Mouse (Mus musculus) embryo, embryonic 10.5 days (tissue): ENCODE measurements around the gene Rnasel.

Experiments
- DNase-seq: peaks from one replicate; pipeline ENCODE4 v3.0.0-alpha.2; 2015; ENCODE audit warnings: low spot score

Gene Rnasel

DNA sequence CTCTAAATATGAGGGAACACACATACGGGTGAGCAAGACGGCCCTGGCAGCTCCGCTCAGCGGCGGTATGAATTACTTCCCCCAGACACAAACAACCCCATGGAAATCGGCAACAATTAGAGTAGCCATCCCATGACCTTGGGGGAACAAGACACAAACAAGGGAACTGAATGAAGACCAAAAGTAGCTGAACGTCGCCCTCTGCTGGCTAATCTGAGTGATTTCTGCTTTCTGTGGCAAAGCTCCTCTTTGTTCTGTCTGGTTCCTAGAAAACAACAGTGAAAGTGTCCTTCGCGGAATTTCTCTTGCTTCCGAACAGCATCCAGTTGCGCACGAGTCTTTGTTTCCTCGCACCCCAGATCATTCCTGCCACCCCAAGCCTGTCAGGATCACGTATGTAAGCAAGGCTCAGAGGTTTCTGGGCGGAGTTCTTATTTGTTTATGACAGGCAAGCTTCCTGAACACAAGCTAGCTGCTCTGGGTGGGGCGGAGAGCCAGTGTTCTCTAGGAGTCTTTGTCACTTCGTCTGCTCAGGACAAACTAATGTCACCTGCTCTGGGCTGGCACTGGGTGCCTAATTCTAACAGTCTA lies at the start of gene Rnasel:
TSS of gene Rnasel (plus strand) at position 216 of the 591 bp plus-strand sequence.
- peak; percentile 94 for DNase-seq

DNA sequence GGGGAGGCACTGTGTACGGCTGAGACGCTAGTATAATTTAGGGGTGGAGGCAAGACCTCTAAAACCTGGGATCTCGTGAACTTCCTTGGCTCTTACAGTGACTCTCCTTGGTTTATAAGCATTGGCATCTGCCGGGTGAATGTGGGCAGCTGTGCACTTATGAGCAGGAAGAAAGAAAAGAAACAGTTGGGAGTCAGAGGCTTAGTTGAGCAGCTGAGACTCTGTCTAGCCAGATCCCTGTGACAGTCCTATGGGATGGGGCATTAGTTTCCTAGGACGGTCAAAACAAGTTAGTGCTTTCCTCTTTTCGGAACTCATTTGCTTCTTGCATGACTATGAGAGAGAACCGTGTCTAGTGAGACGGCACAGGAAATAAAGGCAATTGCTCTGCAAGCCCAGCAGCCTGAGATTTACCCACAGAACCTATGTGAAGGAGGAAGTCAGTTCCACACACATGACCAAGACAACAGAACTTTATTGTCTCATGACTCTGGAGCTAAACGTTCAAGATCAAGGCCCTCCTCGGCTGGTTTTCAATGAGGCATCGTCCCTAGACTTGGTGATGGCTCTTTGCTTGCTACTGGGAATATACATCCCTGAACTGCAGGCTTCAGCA lies 48.7 kb upstream of the Rnasel start:
- no peak for DNase-seq

DNA sequence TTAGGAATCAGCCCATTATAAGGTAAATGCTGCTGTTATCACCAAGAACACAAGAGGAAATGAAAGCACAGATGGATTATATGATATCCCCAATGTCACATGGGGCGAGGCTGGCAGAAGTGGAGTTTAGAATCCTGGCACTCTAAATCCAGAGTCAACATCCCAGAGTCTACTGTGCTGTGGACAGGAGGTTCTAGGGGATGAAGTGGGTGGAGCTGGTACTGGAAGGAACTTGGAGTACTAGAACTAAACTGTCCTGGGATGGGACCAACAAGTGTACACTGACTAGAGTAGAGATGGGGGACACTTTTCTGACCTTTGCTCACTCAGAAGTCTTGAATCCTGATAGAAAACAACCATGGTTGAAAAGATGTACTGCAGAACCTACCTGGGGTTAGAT lies 47.8 kb upstream of the Rnasel start:
- DNase-seq: no peak

DNA sequence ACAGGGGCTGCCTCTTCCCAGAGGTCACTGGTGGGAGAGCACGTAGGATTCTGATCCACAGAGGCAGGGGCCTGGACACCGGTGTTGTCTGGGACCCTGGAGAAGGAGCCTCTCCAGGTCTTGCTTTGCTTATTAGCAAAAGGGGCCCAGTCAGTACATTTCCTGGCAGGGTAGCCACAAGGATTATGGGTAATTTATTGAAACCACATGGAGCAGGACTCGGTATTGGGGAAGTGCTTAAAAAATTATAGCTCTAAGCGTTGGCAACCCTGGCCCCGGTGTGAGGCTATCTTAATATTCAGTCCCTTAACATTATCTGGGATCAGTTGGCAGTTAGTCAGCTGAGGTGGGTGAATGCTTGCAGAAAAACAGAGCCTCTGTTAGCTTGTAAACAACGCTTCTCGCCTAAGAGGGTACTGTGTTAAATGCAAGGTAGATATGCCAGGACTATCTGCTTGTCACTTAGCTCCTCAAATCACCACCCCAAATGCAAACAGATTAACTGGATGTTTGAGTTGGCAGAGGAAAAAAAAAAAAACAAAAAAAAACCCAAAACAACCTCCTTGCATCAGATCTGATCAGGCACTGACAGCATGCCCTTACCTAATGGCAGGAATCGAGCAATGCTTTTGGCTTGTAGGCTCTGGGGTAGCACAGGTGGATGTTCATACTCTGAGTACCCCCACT lies 46.9 kb upstream of the Rnasel start:
- DNase-seq: no peak

GRCm38 (mm10) chr1:153702853-153703410 lies 46.3 kb upstream of the Rnasel start:
- no peak for DNase-seq

DNA sequence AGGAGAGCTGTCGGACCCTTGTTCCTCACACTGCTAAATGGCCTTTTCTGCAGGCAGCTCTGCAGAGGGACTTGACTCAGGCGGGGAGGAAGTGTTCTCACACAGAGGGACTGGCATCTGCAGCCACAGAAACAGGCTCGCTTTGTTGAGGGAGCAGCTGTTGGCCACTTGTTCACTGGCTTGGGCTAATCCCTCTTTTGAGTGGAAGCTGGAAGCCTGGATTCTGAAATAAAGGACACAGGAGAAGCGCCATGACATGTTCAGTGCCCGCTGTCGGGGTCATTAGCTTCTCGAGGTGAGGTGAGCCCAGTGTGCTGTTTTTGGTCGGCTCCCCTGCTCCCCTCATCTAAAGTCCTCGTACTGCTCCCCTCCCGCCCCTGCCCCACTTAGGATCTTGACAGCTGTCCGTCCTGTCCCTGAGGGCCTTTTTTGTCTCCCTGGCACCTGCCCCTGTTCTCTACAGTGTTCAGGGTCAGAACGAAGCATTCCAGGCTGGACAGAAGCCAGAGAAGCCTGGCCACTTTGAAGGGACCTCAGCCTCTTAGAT lies 45.7 kb upstream of the Rnasel start:
- peak; percentile 74 for DNase-seq

- peak; percentile 29 for DNase-seq
These were observed 45.1 kb upstream of the Rnasel start for GRCm38 (mm10) chr1:153704174-153704573.

GRCm38 (mm10) chr1:153704996-153705395 lies 44.2 kb upstream of the Rnasel start:
- peak; percentile 32 for DNase-seq

DNA sequence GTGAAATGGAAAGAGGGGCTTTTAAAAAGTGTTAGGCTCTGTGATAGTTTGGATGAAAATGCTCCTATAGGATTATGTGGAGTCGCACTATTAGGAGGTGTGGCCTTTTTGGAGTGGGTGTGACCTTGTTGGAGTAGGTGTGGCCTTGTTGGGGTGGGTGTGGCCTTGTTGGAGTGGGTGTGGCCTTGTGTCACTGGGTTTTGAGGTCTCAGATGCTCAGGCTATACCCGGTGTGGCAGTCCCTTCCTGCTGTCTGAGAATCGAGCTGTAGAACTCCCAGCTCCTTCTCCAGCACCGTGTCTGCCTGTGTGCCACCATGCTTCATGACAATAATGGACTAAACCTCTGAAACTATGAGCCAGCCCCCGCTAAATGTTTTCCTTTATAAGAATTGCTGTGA lies 40.6 kb upstream of the Rnasel start:
- no peak for DNase-seq

- DNase-seq: no peak
These were observed 39.8 kb upstream of the Rnasel start for GRCm38 (mm10) chr1:153709451-153709850.

GRCm38 (mm10) chr1:153711544-153712262 lies 37.5 kb upstream of the Rnasel start:
- no peak for DNase-seq

- no peak for DNase-seq
These were observed 36.6 kb upstream of the Rnasel start for GRCm38 (mm10) chr1:153712633-153713032.

DNA sequence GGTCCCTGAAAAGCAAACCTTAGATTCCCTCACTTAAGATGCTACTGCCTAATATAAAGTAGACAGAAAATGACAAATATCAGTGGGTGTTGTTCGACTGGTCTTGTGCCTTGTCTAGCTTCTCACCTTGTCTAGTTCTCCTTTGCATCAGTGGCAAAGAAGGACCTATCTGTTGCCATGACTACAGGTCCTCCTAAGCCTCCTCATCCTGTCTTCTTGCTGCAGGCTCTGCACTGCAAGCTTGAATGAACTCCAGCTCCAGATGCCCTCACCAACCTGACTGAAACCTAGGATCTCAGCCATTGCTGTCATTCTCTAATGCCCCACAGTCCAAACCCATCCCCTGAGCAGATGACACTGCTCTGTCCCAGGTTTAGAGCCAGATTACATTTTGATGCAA lies 31.2 kb upstream of the Rnasel start:
- DNase-seq: no peak

DNA sequence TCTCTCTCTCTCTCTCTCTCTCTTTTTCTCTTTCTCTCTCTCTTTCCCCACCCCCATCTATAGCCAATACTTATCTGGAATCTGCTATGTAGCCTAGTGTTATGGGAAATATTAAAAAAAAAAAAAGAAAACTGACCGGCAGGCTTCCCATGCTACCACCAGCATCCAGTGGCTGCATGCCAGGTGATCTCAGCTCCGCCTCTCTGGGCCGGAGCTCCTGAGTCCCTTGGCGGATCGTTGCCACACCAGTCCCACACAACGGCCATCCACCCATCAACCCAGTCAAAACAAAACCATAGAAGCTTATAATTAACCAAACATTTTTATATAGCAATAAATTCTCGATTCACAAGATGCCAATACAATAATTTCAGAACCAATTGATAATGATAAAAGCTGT lies 28.3 kb upstream of the Rnasel start:
- DNase-seq: no peak

- DNase-seq: no peak
These were observed 27.5 kb upstream of the Rnasel start for GRCm38 (mm10) chr1:153721565-153722310.

DNA sequence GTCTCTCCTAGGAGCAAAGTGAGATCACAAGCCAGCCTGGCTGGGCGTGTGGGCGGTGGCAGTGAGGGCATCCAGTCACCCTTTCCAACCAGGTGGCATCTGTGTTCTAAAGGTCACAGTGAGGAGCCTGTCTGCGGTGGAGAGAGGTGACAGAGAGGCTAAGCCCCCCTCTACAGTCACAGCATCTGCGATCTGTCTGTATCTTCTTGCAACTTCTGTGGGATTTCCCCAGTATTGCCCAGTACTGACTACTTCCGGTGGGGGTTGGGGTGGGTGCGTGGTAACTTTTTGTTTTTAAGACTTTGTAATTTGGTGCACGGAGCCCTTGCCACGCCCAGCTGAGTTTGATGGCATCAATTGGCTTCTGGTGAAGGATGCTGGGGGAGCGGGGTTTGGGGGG lies 25.8 kb upstream of the Rnasel start:
- no peak for DNase-seq

DNA sequence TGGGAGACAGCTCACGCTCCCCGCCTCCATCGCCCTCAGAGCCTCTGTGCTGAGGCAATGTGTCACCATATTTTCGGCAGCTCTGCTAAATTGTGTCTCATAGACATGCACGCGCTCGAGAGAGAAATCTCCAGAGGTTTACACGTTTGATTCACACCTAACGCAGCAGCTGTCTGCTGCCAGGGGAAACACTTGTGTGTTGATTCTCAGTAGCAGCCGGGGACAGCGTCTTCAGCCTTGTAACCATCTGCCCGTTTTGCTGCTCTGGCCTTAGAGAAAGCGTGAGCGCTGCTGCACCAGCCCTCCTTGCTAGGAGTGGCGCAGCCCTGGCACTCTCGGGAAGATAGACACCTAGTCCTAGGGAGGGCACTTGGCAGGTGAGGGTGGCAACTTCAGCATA lies 22.6 kb upstream of the Rnasel start:
- no peak for DNase-seq

- DNase-seq: no peak
These were observed 19.4 kb upstream of the Rnasel start for GRCm38 (mm10) chr1:153729806-153730205.

DNA sequence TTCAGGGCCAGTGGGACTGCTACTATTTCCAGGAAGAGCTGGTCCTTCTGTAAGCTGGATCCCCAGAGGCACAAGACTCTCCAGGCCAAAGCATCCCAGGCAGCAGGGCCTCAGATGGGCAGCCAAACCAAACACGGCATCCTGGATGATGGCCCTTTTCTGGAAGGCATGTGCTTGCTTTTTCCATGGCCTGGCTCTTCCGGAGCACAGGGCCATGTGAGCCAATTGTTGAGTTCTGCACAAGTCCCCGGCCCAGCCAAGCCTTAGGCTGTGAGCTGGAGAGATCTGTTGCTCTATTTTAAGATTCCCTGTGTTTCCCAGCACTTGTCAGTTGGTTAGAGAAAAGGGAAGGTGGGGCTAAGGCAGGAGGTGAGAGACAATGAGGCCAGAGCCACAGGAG lies 18.6 kb upstream of the Rnasel start:
- no peak for DNase-seq

DNA sequence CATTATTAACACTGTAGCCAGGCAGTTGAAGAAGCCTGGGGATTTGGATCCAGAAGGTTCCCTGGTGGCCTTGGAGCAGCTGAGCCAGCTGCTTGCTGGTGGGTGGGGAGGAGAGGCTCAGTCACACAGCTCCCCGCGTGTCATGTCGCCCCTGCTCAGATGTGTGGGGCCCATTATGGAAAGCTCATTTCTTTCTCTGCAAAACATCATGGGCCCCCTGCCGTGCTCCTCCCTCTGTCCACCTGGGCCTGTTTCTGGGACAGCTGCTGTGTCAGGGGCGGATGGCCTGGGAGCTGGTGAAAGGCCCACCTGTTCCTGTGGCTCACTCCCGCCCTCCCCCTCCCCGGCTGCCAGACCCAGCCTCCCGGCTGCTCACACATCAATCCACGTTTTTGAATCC lies 16.0 kb upstream of the Rnasel start:
- no peak for DNase-seq

GRCm38 (mm10) chr1:153734866-153735265 lies 14.4 kb upstream of the Rnasel start:
- no peak for DNase-seq

DNA sequence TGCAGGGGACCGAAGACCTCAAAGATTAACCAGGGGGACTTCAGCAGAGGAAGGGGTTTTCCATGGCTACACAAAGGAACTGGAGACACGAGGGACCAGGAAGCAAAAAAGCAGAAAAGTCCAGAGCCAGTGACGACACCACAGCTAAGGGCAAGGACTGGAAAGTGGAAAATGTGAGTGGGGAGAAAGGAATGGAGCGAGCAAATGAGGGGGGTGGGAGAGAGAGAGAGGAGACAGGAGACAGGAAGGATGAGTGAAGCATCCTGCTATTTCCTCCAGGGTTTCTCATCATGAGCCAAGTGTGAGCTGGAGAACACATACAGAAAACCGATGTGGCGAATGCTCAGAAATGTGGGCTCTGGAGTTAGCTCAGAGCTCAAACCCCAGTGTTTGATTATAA lies 13.1 kb upstream of the Rnasel start:
- DNase-seq: no peak
